Mouse (Mus musculus) thymus, adult 18-20 months (tissue): ENCODE measurements around the gene Tor4a.

ENCODE experiments used
- DNase-seq, 2 experiments: peaks; one replicate each; pipeline ENCODE4 v3.0.0; 2022; ENCODE audit warnings: mixed read lengths in 2 of 2

Gene Tor4a

GRCm38 (mm10) chr2:25224766-25225752 is 28.4 kb upstream of the Tor4a start:
- DNase-seq = peak; percentile 99 to 100

GRCm38 (mm10) chr2:25224492-25224765 is 27.7 kb upstream of the Tor4a start, which contains the start of gene Tubb4b:
TSS of gene Tubb4b (minus strand) at chr2:25224702.
- DNase-seq = no peak

GRCm38 (mm10) chr2:25223681-25224491 is 27.2 kb upstream of the Tor4a start:
- peak; percentile 74 to 79 for DNase-seq

- DNase-seq = no peak
Measured at GRCm38 (mm10) chr2:25221331-25221772, 24.7 kb upstream of the Tor4a start.

GRCm38 (mm10) chr2:25218445-25218844 is 21.8 kb upstream of the Tor4a start, which contains the start of gene Fam166a:
TSS of gene Fam166a (plus strand) at chr2:25218745.
- no peak for DNase-seq

GRCm38 (mm10) chr2:25217666-25218065 is 21.0 kb upstream of the Tor4a start:
- DNase-seq = no peak

- no peak for DNase-seq
Measured at GRCm38 (mm10) chr2:25214444-25214843, 17.8 kb upstream of the Tor4a start, which contains the start of gene Stpg3. TSS of gene Stpg3 (minus strand) at chr2:25214637.

- no peak for DNase-seq
Measured at GRCm38 (mm10) chr2:25213266-25213865, 16.7 kb upstream of the Tor4a start.

GRCm38 (mm10) chr2:25211121-25211670 is 14.5 kb upstream of the Tor4a start, which contains the start of gene Nelfb:
TSS of gene Nelfb (minus strand) at chr2:25211489.
- DNase-seq = peak; percentile 82 to 87

- no peak for DNase-seq
Measured at GRCm38 (mm10) chr2:25210686-25211085, 14.0 kb upstream of the Tor4a start.

- DNase-seq = no peak
Measured at GRCm38 (mm10) chr2:25207593-25207992, 10.9 kb upstream of the Tor4a start.

- no peak for DNase-seq
Measured at GRCm38 (mm10) chr2:25203631-25204214, 7.0 kb upstream of the Tor4a start.

- DNase-seq = no peak
Measured at GRCm38 (mm10) chr2:25200631-25201030, 3.9 kb upstream of the Tor4a start.

GRCm38 (mm10) chr2:25197946-25198345 is 1.3 kb upstream of the Tor4a start:
- DNase-seq = no peak

- DNase-seq = no peak
Measured at GRCm38 (mm10) chr2:25197191-25197590, 505 bp upstream of the Tor4a start.

GRCm38 (mm10) chr2:25195211-25196156 is 1.2 kb downstream of the Tor4a start:
- peak; percentile 62 to 79 for DNase-seq

- peak; percentile 26 to 41 for DNase-seq
Measured at GRCm38 (mm10) chr2:25194486-25195171, 2.1 kb downstream of the Tor4a start.

GRCm38 (mm10) chr2:25194006-25194405 is 2.7 kb downstream of the Tor4a start:
- DNase-seq = no peak

GRCm38 (mm10) chr2:25193330-25193770 is 3.3 kb downstream of the Tor4a start:
- peak; percentile 62 to 79 for DNase-seq

GRCm38 (mm10) chr2:25187841-25188240 is 8.8 kb downstream of the Tor4a start:
- DNase-seq = no peak
